Mouse (Mus musculus): ENCODE measurements around the gene Crybb3. TPM values are rescaled to one million over a fixed set of nuclear protein-coding genes. Genes with fewer than 3 reads are reported as not detected.
A peak's percentile ranks its signal among the peaks of the same experiment; 100 is the strongest.
"Not testable (repeated sequence)": the region's sequence is repeated elsewhere in the genome, so short reads cannot be mapped to it uniquely, and the experiment has no call there.

Crybb3 gene
- total RNA-seq (2022): 1 to 10 TPM; 1.7 to 3.1 (median 2.0) TPM

DNA sequence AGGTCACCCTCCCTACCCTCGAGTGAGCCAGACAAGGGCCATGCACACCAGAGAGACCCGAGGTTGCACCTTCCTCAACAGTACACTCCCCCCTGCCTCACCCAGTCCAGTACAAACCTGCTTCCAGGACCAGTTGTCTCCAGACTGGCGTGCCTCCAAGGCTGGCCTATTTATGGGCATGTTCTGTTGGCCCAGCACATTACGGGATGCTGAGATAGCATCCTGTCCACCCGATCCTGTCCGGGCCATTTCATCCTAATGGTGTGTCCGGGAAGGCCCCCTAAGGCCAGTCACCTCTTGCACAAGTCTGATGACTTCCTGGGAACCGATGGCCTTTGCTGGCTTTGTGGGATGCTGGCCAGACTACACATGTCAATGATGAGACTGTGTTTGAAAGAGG lies at the start of gene Crybb3:
Crybb3 (minus strand) TSS at position 146 of the 400 bp plus-strand sequence.
- DNase-seq (ENCODE audit: low spot score in 2 of 2): no peak

DNA sequence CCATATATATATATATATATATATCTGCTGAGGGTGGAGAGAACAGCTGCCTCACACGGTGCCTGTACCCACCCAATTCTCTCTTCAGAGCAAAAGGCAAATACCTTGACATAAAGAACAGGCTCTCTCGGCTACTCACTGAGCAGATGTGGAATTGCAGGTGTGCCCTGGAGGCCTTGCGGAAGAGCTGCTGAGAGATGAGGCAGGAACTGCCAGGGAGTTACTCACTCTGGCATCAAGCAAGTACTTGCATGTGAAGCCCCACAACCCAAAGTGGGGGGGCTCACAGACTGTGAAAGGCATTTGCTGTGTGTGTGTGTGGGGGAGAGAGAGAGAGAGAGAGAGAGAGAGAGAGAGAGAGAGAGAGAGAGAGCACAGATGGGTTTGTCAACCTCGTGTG lies 47.0 kb upstream of the Crybb3 start:
- DNase-seq (ENCODE audit: low spot score in 2 of 2): no peak

GRCm38 (mm10) chr5:113126476-113126875 lies 45.1 kb upstream of the Crybb3 start:
- DNase-seq (ENCODE audit: low spot score in 2 of 2): peak; percentile 48 to 78

GRCm38 (mm10) chr5:113123693-113124092 lies 42.3 kb upstream of the Crybb3 start:
- no peak for DNase-seq (ENCODE audit: low spot score in 2 of 2)

GRCm38 (mm10) chr5:113122326-113123054 lies 41.1 kb upstream of the Crybb3 start:
- DNase-seq (ENCODE audit: low spot score in 2 of 2): no peak

- no peak for DNase-seq (ENCODE audit: low spot score in 2 of 2)
These were observed 40.1 kb upstream of the Crybb3 start for GRCm38 (mm10) chr5:113121591-113121875.

- DNase-seq (ENCODE audit: low spot score in 2 of 2): no peak
These were observed 39.6 kb upstream of the Crybb3 start for GRCm38 (mm10) chr5:113120741-113121590.

DNA sequence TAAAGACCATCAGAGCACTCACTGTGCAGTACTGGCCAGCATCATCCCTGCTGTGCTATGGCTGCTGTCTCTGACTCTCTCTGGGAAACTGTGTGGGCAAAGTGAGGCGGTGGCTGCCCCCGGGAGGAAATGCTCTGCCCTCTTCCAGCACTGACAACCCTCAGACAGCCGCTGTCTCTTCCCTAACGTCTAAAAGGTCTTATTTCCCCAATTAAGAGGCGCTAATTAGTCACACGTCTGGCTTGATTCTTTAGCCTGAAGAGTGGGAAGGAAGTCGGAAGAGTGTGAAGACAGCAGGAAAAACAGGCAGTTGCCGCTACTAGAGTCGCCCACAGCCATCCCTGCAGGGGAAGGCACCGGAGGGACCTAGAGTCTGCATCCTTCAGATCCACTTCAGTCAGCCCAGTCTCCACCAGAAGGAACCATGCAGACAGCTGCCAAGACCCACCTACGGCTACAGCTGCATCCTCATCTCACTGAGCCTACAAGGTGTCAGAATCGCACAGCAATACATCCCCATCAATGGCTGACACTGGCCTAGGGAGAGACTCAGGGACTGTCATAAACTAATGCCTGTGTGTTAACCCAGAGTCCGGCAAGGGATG lies 38.6 kb upstream of the Crybb3 start:
- DNase-seq (ENCODE audit: low spot score in 2 of 2): peak; percentile 63 to 71

DNA sequence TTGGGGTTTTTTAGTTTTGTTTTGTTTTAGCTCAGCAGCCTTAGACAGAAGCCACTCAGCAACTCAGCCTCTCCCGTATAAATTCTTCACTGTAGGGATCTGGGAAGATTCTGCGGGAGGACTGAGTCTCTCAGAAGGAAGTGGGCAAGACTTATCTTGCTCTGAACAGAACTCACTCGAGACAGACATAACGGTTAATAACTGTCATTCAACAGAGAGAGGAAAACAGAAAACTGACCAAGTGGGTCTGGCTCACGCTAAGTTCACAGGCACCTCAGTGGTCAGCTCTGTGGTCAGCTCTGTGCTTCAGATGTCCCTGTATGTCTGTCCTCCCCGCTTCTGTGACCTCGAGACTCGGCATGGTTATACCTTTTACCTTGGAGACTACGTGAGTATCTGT lies 37.9 kb upstream of the Crybb3 start:
- DNase-seq (ENCODE audit: low spot score in 2 of 2): no peak

GRCm38 (mm10) chr5:113118695-113119094 lies 37.3 kb upstream of the Crybb3 start:
- DNase-seq (ENCODE audit: low spot score in 2 of 2): no peak

- DNase-seq (ENCODE audit: low spot score in 2 of 2): no peak
These were observed 36.0 kb upstream of the Crybb3 start for GRCm38 (mm10) chr5:113117361-113117760.

- DNase-seq (ENCODE audit: low spot score in 2 of 2): no peak
These were observed 34.5 kb upstream of the Crybb3 start for GRCm38 (mm10) chr5:113115896-113116295.

DNA sequence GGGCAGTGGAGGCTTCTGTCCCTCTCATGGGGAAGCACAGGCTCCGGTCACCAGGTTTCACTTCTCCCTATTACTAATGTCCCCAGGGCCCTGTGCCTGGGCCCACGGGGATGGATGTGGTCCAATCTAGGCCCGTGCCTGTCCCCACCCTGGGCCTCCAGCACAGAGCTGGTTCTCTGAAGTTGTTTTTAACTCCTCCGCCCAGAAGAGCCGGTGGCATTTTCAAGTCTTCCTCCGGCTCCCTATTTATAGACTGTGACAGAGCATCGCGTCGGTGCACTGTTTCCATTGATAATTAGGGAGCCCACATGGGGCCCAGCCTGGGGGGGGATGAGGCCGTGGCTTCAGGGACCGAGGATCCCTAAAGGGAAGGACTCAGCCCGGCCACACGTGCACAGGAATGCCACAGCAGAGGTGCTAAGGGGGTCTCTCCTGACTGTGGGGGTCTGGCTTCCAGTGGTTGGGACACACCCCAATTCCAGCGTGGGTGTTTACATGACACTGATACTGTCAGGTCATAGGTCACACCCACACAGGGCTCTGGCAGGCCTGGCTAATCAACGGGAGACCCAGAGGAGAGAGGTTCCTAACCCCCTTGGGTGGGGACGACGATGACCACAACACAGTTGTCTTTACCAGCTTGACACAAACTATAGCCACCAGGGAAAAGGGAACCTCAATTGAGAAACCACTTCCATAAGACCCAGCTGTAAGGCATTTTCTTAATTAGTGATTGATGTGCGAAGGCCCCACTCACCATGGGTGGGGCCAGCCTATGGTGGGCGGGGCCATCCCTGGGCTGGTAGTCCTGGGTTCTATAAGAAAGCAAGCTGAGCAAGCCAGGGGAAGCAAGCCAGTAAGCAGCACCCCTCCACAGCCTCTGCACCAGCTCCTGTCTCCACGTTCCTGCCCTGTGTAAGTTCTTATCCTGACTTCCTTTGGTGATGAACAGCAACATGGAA lies 33.2 kb upstream of the Crybb3 start:
- DNase-seq (ENCODE audit: low spot score in 2 of 2): no peak

DNA sequence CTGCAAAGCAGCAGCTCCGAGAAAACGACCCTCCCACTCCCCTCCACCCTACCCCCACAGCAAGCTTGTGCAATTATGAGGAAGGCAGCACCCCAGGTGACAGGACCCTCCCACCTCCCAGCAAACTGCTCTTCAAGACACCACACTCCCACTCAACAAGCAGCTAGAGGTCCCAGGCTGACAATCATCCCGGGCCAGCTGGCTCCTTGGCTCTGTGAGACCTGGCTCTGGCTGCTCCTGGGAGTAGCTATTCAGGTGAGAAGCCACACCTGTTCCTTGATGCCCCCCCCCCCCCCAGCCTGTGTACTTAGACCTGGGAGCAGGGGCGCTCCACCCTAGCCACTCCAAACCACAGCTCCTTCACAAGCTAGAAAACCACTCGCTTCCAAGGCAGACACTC lies 31.7 kb upstream of the Crybb3 start:
- DNase-seq (ENCODE audit: low spot score in 2 of 2): no peak

- DNase-seq (ENCODE audit: low spot score in 2 of 2): no peak
These were observed 30.0 kb upstream of the Crybb3 start for GRCm38 (mm10) chr5:113111336-113111735.

- DNase-seq (ENCODE audit: low spot score in 2 of 2): no peak
These were observed 29.5 kb upstream of the Crybb3 start for GRCm38 (mm10) chr5:113110929-113111328.

GRCm38 (mm10) chr5:113109651-113110050 lies 28.3 kb upstream of the Crybb3 start:
- not testable (repeated sequence) for DNase-seq (ENCODE audit: low spot score in 2 of 2)

- DNase-seq (ENCODE audit: low spot score in 2 of 2): no peak
These were observed 26.9 kb upstream of the Crybb3 start for GRCm38 (mm10) chr5:113108165-113108764.

- no peak for DNase-seq (ENCODE audit: low spot score in 2 of 2)
These were observed 26.3 kb upstream of the Crybb3 start for GRCm38 (mm10) chr5:113107709-113108108.

- DNase-seq (ENCODE audit: low spot score in 2 of 2): no peak
These were observed 25.2 kb upstream of the Crybb3 start for GRCm38 (mm10) chr5:113106594-113106993.

DNA sequence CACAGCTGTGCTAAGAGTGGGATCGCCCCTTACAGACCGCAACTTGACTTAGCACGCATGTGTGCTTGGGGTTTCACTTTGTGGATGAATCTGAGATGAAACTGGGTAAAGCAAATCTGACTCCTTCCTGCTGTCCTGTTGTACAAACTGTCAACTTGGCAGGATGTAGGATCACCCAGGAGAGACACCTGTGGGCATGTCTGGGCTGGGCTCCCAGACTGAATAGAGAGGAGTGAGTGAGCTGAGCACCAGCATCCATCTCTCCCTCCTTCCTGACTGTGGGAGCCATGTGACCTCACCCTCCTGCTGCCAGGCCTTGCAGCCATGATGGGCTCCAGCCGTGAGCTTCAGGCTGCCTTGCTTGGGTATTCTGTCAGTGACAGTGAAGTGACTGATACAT lies 24.1 kb upstream of the Crybb3 start:
- no peak for DNase-seq (ENCODE audit: low spot score in 2 of 2)

Measured in layer of hippocampus, adult 8-10 months (tissue).